Mouse (Mus musculus) CD4-positive, CD25-positive, alpha-beta regulatory T cell, adult 4 months (primary cell): Measurements from ENCODE around the gene Slc22a13. TPM values are rescaled to one million over a fixed set of nuclear protein-coding genes. Genes with fewer than 3 reads are reported as not detected.

Source experiments
- ATAC-seq: one replicate; pipeline ENCODE4 v1.8.0; 2017
- polyA plus RNA-seq, 2 experiments: library from polyadenylated mRNA; unstranded; fragments of 100-300 nt; shearing (Covaris generic); gene quantifications; one replicate each; pipeline ENCODE4 v1.2.1; 2017

The Slc22a13 gene
- polyA plus RNA-seq, 2 experiments from 2014 or later: not detected

- ATAC-seq: no peak
Measured at GRCm38 (mm10) chr9:119199151-119199861, 9.6 kb downstream of the Slc22a13 start.

DNA sequence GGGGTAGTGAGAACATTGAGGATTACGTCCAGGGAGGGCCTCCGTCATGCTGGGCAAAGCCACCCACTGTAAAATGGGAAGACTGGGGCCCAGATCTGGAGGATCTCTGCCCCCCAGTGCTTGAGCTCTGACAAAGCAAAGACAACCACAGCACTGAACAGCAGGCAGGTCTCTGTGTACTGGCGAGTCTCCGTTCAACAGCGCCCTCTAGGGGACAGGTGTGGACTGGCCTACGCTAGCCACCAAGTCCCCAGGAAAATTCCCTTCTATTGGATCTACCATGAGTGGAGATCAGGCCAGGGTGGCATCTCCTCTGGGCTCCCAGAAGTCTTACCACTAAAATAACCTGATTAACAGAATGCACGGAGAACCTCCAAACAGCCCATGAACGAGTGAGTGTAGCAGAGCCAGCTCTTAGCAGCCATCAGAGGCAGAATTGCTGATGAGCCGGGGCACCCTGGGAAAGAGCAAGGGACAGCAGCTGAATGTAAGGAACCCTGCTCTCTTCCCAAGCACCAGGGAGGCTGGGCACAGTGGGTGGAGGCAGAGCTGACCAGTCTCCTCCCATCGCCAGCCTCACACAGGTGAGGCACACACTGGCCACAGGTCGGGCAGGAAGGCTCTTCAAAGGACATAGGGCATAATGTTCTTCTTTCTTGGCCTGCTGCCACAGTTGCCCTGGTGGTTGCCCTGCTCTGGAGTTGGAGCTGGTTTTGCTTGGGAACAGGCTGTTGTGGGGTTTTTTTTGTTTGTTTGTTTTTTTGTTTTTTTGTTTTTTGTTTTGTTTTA is 16.5 kb downstream of the Slc22a13 start:
- no peak for ATAC-seq

GRCm38 (mm10) chr9:119181241-119181728 is 27.6 kb downstream of the Slc22a13 start:
- ATAC-seq: no peak

- no peak for ATAC-seq
Measured at GRCm38 (mm10) chr9:119179292-119179691, 29.6 kb downstream of the Slc22a13 start.

DNA sequence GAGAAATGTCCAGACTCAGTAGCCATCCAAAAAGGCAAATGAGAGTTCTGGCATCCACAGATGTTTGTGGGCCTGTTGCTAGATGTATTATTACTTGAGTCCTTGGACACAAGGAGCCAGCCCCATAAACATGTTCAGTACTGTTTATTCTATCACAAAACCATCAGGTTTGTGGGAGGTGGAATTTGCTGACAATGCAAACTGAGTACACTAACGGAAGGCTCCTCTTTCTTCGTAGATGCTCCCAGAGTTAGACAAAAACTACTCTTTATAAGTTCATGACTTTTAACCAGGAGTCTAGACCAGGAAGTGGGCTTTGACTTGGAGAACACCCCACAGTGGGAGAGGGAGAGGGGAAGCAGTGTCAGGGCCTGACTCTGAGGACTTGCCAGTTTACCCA is 41.3 kb downstream of the Slc22a13 start:
- no peak for ATAC-seq

GRCm38 (mm10) chr9:119165548-119165947 is 43.4 kb downstream of the Slc22a13 start:
- no peak for ATAC-seq

GRCm38 (mm10) chr9:119164743-119165142 is 44.2 kb downstream of the Slc22a13 start:
- no peak for ATAC-seq

DNA sequence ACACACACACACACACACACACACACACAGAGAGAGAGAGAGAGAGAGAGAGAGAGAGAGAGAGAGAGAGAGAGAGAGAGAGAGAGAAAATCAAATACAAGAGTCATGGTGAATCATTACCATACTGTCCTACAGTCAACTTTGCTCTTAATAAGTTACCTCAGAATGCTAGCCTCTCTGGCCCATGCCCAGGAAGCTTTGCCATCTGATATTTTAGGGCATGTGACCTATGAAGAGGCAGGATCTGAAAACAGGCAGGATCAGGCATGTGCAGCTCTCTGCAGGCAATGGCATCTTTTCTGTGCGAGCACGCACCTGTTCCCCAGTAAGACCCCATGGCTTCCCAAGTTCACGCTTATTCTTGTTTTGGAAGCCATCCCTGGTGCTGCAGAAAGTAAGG is 48.2 kb downstream of the Slc22a13 start:
- ATAC-seq: no peak

GRCm38 (mm10) chr9:119158861-119159260 is 50.0 kb downstream of the Slc22a13 start, which contains the start of gene Gm47289:
Gene Gm47289, plus strand, starts transcription at chr9:119159161.
- no peak for ATAC-seq

DNA sequence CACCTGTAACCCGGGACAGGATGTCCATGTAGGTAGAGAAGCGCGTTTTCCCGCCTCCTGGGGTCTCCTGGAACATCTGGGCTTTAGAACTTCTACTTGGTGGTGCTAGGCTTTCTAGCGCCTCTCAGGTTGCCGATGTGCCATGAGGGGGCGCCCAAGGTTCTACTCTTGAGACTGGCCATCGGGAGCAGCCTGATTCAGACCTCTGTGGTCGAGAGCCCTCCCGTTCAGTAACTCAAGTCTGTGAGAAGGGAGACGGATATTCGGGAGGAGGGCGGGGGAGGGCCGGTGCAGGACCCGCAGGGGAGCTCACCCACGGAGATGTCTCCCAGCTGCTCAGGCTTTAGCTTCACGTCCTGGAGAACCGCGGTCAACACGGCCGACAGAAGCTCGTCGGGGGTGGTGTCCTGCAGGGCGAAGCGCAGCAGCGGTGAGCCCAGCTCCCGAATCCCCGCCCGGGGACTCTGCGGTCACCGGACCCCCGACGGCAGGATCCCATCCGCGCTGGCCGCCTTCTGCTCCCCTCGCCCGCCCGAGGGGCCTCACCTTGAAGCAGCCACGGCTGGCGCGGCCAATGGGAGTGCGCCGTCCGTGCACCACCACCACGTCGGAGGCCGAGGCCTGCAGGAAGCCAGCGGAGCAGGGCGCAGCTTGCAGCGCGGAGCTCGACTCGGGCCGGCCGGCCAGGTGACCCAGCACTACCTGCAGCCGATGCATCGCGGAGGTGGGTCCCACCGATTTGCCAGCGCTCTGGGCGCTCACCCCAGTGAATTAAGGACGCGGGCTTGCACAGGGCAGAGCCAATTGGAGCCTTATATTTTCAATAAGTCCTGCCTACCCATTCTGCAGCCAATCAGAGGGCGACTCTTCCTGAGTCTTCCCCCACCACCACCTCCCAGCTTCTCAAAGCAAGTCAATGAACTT is 52.4 kb downstream of the Slc22a13 start, which contains the start of gene Acaa1b:
Acaa1b (minus strand) TSS at position 816 of the 924 bp plus-strand sequence.
- no peak for ATAC-seq

GRCm38 (mm10) chr9:119155826-119156225 is 53.1 kb downstream of the Slc22a13 start:
- no peak for ATAC-seq

- ATAC-seq: no peak
Measured at GRCm38 (mm10) chr9:119155416-119155815, 53.5 kb downstream of the Slc22a13 start.

DNA sequence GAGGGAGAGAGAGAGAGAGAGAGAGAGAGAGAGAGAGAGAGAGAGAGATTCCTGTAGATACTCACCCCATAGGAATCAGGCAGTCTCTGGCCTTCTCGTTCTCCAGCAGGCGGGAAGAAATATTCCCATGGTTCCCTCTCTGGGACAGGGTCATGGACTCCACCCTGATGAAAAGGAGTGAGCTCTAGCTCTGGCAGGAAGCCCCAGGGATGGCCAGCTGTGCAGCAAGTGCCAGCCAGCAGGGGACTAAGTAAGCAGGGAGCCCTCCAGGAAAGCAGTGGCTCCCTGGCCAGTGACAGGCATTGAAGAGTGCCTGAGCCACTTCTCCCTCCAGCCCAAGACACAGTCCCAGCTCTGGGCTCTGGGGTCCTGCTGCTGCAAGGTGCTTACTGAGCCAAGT is 57.1 kb downstream of the Slc22a13 start:
- ATAC-seq: no peak

DNA sequence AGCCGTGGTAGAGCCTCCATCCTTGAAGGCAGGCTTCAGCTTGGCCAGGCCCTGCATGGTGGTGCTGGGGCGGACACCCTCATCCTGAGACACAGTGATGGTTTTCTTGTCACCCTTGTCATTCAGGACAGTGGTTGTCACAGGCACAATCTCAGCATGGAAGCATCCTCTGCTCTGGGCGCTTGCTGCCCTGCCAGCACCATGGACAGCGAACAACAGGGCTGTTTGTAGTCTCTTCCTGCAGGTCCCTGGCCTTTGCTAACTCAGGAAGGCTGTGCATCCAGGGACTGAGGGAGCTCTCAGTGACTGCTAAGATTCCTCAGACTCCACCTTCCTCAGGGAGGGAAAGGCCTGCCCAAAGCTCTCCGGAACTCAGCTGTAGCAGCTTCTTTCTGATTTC is 59.3 kb downstream of the Slc22a13 start:
- ATAC-seq: no peak

- no peak for ATAC-seq
Measured at GRCm38 (mm10) chr9:119146098-119146770, 62.7 kb downstream of the Slc22a13 start.

- ATAC-seq: no peak
Measured at GRCm38 (mm10) chr9:119145638-119146037, 63.3 kb downstream of the Slc22a13 start.

DNA sequence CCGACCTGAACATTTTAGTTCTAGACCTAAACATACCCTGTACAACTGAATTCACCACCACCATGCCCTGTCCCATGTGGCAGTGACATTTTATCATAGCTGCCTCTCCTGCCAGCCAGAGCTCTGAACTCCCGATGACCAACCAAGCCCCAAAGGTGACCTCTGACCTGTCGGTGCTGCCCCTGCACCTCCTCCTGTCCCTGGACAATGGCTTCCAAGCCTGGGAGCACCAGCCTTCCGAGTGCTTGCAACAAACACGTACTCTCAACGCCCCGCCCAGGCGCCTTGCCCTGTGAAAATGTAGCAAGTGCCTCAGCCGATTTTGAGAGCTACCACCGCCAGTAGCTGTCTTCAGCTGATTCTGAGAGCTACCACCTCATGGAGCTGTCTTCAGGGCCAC is 63.8 kb downstream of the Slc22a13 start:
- no peak for ATAC-seq

DNA sequence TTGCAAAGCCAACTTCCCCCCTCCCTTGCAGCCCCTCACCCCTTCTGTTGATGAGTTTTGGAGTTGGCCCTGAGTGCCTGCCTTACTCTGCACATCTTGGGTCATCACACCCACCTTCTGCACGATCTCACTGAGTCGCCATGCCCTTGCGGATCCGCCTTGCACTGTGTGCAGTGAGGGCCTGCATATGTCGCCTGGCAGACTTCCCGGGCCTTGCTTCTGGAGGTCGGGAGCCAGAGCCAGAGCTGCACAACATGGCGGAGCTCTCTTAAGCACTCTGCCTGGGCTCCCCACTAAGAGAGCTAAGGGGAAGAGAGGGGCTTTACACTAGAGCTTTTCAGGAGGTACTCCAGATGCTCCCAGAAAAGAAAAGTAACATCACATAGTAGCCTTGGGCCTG is 64.2 kb downstream of the Slc22a13 start:
- ATAC-seq: no peak

GRCm38 (mm10) chr9:119143372-119143771 is 65.5 kb downstream of the Slc22a13 start:
- ATAC-seq: no peak
